Mouse (Mus musculus): ENCODE data around the gene Pwwp2a.

Pwwp2a gene

DNA sequence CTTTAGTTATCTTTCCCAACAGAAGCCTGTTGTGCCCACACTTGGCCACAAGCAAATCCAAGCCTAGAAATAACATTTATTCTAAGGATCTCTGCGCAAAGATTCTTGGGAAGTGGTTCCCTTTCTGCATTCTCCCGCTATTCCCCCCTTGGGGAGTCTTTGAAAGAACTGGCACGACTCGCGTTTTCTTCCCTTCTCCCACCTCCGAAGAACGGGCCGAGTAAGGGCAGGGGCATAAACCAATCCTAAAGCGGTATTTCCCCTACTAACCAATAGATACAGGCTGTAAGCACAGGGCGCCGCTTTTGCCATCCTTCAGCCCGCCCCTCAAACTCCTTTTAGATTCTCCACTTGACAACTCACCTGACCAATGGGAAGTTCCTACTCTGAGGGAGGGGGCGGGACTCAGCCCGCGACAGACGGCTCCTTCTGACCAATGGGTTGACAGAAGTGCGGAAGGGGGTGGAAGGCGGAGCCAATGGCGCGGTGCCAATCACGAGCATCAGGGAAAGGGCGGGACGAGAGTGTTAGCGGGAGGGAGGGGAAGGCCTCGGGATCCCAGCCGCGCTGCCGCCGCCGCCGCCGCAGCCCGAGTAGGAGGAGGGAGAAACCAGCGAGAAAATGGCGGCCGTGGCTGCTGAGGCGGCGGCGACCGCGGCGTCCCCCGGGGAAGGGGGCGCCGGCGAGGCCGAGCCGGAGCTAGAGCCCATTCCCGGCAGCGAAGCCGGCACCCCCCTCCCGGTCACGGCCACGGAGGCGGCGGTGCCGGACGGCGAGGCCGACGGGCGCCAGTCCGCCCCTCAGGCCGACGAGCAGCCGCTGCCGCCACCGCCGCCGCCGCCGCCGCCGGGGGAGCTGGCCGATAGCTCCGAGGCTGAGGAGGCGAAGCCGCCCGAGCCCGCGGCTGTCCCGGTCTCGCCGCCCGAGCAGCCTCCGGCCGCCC, at the start of gene Pwwp2a:
Gene Pwwp2a (plus strand): TSS at position 527 of the 943 bp plus-strand sequence.
- DNase-seq: peak; percentile 99

DNA sequence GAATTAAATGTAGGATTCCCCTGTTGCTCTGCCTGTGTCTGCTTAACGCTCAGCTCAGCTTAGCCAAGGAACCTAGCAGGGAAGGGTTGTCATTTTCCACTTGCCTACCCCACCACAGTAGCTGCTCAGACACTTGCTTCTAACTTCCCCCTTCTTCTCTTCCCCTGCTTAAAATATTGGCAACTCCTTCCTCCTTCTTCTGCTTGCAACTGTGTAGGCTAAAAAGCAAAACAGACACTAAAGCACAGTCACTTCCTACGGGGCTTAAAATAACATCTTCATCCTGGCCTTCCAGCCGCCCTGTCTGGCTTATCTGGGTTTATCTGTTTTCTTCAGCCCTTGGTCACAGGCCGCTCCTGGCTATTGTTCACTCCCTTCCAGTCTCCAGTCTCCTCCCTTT, 49.2 kb upstream of the Pwwp2a start:
- no peak for DNase-seq

DNA sequence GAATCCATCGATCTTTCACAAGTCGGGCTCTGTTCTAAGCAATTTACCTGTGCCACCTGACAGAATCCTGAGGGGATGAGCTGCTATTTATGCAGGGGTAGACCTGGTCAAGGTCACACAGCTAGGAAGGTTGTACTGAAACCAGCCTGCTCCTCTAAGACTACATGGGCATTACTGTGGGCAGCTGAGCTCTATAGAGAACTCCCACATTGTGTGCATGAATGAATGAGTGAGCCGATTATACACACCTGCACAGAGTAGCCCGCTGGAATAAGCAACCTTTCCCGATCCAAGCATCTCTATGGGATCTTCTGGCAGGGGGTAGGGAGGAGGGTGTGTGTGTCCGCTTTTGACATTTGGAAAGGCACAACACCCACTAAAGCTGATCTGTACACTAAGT, 48.6 kb upstream of the Pwwp2a start:
- no peak for DNase-seq

DNA sequence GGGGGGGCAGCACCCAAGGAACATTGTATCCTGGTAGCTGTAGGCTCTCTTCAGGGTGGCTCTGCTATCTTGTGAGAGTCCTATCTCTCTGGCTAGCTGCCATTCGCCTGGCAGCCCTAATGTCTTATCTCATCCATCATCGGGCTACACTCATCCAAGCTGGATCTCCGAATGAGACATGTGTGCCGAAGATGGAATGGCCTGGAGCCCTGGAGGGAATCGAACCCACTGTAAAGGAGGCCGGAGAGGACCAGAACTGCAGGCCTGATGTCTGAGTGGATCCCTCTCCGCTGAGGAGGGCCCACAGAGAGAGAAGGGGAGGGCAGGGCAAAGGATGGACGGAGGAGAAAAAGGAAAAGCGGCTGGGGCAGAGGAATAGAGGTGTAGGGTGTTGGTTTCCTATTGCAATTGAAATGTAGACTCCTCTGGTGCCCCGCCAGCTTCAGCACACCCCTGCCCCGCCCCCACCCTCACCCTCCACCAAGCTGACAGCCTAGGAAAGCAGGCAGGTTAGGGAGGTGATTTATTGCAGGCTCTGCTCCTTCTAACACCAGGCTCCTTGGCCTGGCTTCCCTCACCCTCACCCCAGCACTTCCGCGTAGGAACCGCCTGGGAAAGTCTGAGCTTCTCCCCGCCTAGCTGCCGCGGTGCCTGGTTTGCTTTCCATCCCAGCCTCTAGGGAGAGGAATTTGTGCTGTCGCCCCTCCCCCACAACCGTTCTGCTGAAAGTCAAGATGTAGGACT, 48.0 kb upstream of the Pwwp2a start:
- no peak for DNase-seq

DNA sequence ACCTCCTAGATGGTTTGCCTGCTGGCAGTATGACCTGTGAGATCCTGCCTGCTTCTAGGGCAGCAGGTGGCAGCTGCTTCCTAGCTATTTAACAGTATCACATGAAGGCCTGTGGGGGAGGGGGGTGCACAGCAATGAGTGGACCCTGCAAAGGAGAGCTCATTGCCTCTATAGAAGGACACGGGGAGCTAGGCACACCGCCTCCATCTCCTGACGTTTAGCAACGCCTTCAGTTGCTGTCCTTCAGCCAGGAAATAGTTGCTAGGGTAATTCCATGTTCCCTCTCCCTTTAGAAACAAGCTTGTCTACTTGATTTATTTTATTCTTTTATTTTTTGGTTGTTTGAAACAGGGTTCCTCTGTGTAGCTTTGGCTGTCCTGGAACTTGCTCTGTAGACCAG, 45.0 kb upstream of the Pwwp2a start:
- DNase-seq: no peak

DNA sequence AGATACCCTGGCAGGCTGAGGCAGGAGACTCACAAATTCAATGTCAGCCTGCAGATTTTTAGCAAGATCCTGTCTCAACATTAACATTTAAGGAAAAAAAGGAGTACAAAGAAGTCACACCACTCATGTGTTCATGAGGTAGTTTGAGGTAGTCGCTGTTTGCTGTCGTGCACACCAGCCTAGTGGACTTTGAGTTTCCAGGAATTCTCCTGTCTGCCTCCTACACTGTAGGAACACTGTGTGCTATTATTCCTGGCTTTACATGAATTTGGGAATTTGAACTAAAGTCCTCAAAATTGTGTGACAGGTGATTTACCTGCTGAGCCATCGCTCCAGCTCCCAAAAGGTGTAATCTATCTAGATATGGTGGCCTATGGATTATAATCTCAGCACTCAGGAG, 43.3 kb upstream of the Pwwp2a start:
- no peak for DNase-seq

DNA sequence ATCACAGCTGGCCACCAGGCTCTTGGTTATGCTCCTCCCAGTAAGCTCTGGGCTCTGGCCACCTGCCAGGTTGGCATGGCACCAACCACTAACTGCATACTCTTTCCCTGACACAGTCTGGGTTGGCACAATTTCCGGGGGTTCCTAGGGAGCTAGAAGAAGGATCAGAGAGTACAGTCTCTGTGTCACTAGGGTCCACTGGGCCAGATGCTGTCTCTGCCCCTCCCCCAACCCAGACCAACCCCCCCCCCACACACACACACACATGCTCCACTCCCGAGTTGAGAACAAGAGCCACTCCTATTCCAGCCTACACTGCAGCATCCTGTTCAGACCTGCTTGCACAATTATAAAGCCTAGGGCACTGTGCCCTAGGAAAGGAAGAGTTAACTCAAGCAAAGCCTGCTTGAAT, 38.6 kb upstream of the Pwwp2a start:
- peak; percentile 25 for DNase-seq

DNA sequence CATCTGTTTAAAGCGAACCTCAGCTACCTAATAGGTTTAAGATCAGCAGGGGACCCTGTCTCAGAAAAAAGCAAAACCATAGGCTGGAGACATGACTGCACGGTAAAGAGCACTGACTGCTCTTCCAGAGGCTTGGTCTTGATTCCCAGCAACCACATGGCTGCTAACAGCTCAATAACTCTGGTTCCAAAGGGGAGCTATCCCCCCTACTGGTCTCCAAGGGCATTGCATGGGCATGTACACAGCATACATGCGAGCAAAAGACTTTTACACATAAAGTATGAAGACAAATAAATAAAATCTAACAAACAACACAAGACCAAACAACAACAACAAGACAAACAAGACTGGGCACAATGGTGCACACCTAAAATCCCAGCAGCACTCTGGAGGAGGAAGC, 36.5 kb upstream of the Pwwp2a start:
- DNase-seq: no peak

DNA sequence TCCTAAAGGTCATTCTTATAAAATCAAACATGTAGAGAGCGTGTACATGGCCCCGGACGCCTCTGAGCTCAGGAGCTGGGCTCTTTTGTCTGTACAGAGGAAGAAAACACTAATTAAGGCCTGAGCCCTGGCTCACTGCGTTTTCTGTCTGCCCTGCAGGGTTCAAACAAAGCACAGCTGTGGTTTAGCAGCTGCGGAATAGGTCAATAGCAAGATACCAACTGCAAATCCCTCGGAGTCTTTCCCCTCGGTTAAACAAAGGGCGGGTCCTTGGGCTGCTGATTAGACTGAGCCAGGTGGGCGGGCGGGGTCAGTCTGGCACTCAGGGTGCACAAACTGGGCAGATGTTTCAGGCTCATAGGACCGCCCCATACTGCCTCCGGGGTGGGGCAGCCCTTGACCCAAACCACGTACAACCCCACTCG, 28.7 kb upstream of the Pwwp2a start:
- DNase-seq: no peak

DNA sequence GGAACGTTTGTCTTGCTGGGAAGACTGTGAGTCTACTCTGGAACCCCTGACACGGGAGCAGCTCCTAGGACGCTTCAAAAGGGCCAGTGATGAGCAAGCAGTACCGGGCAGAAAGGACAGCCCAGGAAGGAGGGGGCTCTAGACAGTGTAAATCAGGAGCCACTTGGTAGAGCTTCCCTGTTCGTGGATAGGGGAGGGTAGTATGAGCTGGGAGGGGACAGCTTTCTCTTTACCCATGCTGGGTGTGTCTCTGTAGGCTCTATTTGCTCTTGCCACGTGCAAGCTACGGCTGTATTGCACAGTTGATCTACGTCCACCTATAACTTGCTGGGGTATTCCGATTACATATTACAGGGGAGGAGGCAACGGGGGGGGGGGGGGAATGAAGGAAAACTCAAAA, 25.3 kb upstream of the Pwwp2a start:
- DNase-seq: no peak

DNA sequence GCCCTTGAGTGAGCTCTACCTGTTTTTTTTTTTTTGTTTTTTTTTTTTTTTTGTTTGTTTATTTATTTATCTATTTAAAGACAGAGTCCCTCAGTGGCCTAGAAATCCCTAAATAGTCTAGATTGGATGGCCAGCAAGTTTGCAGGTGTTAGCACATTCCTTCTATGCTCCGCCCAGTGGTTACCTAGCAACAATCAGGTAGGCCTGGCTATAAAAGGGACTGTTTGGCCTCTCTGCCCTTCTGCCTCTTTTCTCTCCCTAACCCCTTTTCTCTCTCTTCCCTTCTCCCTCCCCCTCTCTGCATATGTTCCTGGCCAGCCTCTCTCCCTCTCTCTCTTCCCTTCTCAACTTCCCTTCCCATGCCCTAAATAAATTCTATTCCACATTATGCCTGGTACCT, 23.8 kb upstream of the Pwwp2a start:
- no peak for DNase-seq

DNA sequence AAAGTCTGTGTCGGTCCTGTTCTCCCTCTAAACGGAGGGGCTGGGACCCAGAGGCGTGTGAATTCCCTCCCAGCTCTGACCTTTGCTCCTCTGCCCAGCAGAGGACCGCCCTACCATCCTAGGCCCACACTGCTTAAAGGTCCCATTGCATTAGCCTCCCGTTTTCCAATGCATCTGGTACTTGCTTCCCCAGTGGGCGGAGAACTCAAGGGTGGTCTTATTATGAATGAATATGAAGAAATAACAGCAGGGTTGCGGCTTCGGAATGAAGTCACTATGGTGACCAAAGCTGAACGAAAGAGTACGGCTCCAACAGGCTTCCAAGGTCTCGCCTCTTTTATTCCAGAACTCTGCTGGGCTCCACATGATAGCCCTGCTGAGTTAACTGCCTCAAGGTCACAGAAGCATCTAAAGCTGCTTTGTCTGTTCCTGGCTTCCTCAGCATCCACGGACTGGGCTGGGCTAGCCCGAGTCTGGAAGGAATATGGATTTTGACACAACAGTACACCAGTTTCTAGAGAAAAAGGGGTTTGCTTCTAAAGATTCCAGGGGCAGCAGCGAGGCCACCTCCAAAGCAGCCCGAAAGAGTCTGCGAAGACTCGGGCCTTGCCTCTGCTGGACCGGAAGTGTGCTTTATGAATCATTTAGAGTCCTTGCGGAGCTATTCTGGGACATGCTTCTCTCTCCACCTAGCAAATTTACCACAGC, 14.6 kb upstream of the Pwwp2a start:
- DNase-seq: peak; percentile 19

DNA sequence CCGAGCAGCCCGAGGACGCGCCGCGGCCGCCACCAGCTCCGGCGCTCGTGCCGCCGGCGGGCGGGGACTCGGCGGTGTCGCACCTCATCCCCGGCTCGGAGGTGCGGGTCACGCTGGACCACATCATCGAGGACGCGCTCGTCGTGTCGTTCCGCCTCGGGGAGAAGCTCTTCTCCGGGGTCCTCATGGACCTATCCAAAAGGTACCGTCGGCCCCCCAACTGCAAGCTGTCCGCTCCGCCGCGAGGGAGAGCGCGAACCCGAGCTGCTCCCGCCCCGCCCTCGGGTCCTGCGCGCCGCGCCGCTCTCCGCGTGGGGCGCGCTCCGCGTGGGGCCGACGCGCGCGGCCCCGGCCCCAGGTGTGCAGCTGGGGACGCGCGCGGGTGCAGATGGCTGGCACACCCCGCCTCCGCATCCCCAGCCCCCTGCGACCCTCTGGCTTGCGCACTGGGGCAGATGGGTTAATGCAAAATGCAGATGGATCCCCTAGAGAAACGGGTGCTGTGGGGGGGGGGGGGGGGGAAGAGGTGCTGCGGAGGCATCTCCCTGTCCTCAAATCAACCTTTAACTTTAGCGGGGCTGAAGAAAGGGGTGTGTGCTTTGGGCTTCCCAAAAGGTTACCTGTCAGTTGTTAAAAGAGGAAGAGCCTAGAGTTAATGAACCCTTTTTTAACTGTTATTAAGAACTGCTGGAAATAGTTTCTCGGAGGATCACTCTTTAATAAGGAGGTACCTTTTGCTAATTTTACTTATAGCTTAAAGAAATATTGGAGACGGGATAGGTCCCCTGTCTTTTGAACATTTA, 818 bp downstream of the Pwwp2a start:
- DNase-seq: peak; percentile 80

DNA sequence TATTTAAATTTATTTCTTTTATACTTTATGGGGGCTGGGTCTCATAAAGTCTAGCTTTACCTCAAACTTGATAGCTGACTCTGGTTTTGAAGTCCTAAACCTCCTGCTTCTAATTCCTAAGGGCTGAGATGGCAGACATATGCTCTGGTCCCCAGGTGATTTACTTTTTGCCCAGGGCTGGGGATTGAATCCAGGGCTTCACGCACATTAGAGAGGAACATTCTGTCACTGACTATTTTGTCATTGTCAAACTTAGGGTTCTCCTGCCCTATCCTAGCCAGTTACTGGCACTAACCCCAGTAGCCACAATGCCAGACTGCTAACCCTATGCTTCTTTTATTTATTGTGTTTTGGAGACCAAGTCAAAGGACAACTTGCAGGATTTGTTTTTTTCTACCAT, 7.1 kb downstream of the Pwwp2a start:
- no peak for DNase-seq

DNA sequence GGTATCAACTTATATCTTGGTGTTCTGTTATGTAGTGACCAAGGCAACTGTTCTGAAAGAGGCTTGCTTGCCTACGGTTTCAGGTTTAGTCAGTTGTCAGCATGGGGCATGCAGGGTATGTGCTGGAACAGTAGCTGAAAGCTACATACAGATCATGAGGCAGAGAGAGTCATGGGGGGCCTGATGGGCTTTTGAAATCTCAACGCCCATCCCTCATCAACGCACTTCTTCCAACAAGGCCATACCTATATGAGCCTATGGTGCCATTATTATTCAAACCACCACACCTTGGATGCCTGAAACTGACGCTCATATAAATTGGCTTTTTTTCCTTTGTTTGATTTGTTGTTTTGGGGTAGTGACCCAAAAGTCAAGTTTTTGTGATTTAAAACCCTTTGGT, 14.8 kb downstream of the Pwwp2a start:
- DNase-seq: no peak

DNA sequence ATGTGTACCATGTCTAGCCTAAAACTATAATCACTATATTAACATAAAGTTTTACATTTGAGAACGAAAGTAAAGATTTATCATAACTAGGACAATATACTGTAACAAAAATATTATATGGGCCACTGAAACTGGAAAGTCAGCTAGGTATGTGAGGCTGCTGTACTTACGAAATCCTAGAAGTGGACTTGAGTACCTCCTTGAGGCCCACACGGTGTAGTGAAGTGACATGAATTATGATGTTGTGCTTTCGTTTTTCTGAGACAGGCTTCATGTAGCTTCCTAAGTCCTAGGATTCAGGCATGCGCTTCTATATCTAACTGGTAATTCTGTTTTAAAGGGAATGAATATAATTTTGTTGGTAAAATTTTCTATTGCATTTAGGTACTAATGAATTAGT, 16.8 kb downstream of the Pwwp2a start:
- no peak for DNase-seq

DNA sequence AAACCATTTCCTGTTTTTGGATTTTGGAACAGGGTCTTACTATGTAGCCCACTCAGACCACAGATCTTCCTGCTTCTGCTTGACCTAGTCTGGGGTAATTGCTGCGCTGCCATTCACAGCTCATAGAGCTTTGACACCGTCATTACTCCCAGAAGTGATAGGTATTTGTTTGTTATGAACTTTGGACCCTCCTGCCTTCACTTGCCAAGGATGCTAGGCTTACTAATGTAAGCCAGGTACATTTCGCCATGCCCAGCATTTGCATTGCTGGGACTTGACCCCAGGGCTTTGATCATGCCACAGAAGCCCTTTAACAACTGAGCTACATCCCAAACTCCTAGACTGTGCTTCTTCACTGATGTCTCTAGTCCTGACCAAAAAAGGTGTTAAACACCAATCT, 18.5 kb downstream of the Pwwp2a start:
- DNase-seq: no peak

DNA sequence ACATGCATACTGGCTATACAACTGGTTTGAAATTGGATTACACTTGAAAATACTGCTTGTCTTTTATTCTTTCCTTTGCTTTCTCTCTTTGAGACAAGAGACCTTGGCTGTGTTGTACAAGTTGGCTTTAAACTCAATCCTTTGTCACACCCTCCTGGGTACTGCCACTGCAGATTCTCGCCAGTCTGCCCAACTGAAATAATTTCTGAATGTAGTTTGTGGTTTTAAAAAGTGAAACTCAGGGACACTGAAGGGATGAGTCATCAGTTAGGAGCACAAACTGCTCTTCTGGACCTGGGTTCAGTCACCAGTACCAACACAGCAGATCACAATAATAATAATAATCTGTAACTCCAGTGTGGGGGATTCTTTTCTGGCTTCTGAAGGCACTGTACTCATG, 21.8 kb downstream of the Pwwp2a start:
- DNase-seq: no peak

DNA sequence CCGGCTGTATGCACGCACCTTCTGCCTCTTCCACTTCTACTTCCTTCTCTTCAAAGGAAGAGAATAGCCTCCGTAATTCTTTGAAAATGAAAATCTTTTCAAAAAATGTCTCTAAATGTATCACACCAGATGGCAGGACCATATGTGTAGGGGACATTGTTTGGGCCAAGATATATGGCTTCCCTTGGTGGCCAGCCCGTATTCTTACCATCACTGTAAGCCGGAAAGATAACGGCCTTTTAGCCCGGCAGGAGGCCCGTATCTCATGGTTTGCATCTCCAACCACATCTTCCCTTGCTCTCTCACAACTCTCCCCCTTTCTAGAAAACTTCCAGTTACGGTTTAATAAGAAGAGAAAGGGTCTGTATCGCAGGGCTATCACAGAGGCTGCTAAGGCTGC, 24.0 kb downstream of the Pwwp2a start:
- DNase-seq: peak; percentile 54

DNA sequence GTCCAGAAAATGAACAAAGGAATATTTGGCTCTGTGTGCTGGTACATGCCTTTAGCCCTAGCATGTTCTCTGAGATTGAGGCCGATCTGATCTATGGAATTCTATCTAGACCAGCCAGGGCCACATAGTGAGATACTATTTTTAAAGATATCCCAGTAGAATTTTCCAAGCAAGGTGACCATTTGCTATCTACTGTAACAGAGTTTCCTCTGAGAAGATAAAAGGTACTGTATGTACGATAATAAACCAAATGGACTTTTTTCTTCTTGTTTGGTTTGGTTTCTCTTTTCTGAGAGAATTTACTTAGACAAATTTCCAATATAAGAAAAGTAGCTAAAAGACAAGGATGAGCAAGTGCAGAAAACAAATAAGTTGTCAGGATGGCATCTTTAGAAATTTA, 26.6 kb downstream of the Pwwp2a start:
- DNase-seq: no peak

DNA sequence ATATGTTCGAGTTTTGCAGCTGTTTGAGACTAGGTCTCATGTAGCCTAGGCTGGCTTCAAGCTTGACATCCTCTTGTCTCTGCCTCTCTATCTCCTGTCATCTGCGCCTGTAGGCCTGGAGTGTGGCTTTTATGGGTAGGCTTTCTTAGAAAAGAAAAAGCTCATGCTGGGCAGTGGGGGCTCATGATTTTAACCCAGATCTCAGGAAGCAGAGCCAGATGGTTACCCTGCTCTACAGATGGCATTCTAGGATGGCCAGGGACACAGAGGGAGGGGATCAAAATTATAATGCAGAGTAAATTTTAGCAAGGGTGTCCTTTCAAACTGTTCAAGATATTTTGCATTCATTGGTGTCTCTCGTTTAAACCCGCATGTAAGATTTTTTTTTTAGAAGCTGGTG, 30.4 kb downstream of the Pwwp2a start:
- DNase-seq: peak; percentile 77

DNA sequence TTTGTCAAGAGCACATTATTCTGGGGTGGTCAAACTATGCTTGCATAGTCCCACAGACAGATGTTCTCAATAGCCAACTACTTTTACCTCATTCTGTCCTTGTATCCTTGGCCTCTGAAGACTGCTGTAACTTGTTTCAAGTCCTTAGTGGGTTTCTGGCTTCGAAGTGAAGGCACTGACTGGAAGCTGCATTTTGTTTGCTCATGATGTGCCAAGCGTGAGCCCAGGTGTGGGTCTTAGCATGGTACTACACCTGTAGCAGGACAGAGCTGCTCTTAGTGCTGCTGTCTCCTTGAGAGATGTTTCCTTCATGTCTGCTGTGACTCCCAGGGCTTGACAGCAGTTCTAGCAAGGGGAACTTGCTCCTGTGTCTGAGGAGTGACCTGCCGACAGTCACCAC, 41.6 kb downstream of the Pwwp2a start:
- no peak for DNase-seq

DNA sequence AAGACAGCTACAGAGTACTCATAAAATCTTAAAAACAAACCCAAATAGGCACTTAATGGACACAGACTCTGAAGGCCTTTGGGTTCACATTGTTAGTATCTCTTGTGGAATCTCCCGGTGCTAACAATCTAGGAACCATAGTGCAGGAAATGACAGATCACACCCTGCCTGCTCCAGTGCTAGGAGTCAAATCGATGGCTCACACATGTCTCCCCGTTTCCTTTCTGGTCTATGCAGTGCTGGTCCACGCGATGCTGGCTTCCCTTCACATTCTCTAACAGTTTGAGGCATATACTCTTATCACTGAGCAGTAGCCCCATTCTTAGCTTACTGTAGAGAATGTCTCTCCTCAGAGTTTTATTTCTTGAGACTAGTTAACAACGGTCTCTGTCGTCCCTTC, 46.0 kb downstream of the Pwwp2a start:
- no peak for DNase-seq

Measured in cerebellum, adult 9-11 months (tissue).